Mouse (Mus musculus): ENCODE measurements around the gene Sdf4. TPM values are rescaled to one million over a fixed set of nuclear protein-coding genes. Genes with fewer than 3 reads are reported as not detected.

Sdf4 gene
- total RNA-seq, 4 experiments from 2014 or later = 206 to 235 (median 221) TPM

DNA sequence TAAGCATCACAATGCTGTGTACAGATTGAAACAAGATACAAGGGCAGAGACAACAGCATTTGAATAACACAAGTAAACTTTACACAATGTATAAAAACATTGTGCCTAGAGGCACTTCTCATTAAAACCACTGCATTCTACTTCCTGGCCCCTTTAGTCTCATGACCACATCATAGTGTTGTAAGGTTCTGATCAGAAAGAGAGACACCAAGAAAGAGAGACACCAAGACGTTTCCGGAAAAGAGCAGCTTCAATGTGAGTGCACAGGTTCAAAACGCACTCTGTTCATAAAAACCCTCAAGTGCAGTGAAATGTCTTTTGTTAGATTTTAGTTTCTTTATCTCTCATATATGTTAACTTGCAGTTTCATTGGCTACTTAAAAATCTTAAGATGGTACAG lies 11.4 kb downstream of the Sdf4 start:
- no peak for DNase-seq (ENCODE audit: low spot score in 2 of 2)

DNA sequence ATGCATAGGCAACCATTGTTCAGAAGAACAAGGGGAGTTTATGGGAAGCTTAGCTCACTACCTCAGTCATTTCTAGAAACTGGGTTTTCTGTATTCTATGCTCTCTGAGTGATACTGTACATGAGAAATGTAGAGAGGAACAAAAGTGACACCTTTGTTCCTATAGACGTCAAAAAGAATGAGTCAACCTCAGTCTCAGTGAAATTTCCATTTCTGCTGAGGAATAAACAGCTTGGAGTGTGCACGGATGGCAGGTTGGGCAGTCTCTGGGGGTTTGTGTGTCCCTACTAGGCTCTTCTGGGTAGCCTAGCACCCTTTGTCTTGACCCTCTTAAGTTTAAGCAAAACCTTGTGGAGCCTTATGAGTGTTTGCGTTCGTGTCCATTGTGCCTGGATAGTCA lies 15.7 kb downstream of the Sdf4 start:
- DNase-seq (ENCODE audit: low spot score in 2 of 2) = no peak

DNA sequence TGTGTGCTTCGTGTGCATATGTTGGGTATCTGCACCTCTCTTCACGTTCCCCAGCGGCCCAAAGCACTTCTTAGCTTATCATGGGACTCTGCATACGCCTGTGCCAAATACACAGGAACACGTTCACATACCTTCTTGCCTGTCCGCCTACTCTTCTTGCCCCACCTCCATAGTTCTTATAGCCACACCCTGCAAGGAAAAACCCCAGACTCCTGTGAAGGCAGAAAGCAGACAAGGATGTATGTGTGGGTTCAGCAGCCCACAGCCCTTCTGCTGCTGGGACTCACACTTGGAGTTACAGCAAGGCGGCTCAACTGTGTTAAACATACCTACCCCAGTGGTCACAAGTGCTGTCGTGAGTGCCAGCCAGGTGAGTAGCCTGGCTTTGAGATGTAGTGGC lies 21.0 kb downstream of the Sdf4 start, which contains the start of gene Tnfrsf4:
Gene Tnfrsf4, plus strand, starts transcription at position 207 of the 400 bp plus-strand sequence.
- peak in 1 of 2 experiments; percentile 73 for DNase-seq (ENCODE audit: low spot score in 2 of 2)

DNA sequence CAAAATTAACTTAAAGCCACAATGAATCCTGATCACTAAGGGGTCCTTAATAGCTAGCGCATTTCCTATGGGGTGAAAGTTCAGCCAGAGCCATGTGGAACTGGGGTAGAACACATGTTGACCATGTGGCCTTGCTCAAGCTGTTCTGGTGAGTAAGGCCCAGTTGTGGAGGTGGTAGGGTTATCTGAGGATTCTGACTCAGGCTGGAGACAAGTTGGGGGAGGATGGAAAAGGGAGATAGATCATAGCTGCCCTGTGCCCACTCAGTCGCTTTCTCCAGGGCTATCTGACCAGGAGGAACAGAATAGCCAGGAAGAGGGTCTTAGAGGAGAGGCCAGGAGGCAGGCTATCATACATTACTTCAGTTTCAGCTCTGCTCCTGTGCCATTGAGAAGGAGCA lies 21.8 kb downstream of the Sdf4 start:
- no peak for DNase-seq (ENCODE audit: low spot score in 2 of 2)

DNA sequence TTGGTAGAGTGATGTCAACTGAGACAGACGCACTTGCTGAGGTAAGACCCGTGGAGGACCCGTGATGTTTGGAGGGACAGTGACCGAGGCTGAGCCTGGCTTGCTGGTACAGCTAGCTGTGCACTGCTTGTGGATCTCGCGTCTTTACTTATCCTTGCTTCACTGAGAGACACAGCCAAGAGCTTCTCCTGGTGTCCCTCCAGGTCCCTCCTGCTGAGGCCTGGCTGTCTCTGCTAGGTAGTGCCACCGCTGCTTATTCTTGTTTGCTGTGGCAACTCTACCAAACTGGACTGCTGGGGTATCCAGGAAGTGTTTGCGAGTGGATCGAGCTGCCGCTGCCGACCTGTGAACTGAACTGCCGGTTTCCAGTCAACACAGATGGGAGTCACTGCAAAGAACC lies 27.1 kb downstream of the Sdf4 start:
- DNase-seq (ENCODE audit: low spot score in 2 of 2) = no peak

DNA sequence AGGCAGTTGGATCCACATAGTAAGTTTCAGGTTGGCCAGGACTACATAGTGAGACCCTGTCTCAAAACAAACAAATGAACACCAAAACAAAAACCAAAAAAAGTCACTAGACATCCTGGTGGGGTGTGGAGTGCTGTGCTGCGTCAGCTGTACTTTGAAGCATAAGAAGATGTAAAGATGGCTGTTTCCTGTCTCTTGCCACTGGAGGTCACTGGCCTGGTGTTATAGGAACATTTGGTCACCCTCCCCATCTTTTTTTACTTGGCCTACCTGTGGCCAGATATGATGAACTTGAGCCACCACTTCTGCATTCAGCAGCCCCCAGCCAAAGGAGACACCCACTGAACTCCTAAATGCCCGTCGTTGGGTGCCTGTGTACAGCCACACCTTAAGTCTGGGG lies 28.7 kb downstream of the Sdf4 start:
- DNase-seq (ENCODE audit: low spot score in 2 of 2) = no peak

DNA sequence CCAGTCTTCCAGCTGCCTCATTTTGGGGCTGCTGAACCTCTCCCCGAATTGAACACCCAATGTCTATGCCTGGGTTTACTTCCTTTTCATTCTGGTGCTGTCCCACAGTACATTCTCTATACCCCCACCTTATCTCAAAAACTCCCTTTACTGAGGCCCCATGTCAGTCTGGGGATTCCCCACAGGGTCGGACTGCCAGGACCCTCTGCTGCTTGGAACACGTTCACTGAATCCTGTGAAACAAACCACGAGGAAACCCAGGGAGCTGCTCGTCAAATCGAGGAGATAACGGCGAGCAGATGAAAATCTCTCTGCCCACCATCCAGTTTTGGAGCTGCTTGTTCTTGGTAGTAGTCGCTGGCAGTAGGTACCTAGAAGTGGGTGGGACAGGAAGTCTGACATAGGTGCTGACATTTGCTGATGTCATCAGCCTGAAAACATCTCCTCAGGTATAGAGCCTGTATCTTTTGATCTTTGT lies 29.3 kb downstream of the Sdf4 start:
- DNase-seq (ENCODE audit: low spot score in 2 of 2) = no peak

DNA sequence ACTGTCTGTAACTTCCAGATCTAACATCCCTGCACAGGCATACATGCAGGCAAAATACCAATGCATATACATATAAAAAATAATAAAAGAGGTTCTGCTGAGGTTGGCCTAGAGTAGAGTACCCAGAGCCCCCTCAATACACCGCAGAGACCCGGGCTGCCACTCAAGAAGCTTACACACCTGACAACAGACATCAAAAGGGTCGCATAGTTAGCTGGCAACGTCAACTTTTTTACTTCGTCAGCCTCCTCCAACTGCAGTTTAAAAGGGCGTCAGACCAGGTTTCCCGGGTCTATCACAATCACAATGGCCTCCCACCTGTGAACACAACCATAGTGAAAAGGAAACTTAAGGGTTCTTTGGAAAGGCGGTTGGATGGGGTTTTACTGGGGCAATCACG lies 30.8 kb downstream of the Sdf4 start:
- DNase-seq (ENCODE audit: low spot score in 2 of 2) = no peak

DNA sequence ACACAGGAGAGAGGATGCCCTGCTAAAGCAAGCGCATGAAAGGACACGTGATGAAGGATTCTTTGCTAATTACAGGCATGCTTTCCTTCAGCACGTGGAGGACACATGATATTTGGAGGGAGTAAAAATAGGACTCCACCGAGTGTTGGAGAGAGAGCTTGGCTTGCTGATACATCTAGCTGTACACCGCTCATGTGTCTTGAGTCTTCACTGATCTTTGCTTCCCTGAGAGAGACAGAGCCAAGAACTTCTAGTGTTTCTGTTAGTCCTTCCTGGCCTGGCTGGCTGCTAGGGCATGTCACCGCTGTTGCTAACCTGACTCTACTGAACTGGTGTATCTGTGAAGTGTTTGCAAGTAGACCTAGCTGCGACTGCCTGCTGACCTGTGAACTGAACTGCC lies 31.5 kb downstream of the Sdf4 start:
- no peak for DNase-seq (ENCODE audit: low spot score in 2 of 2)

DNA sequence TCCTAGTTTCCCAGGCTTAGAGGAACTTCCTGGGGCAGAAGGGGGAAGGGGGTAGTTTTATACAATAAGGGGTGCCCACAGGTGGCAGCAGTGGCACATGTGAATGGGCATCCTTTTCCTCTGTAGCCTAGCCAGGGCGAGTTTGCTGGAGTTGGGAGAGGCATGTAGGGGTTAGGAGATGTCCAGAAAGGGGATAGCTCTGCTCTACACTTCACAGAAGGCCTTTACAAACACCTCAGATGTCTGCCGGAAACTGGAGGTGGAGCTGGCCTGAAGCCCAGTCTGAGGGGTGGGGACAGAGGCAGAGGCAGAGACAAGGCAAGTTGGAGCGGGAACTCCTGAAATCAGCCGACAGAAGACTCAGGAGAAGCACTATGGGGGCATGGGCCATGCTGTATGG lies 33.3 kb downstream of the Sdf4 start, which contains the start of gene Tnfrsf18:
Gene Tnfrsf18, plus strand, starts transcription at position 152 of the 400 bp plus-strand sequence.
- DNase-seq (ENCODE audit: low spot score in 2 of 2) = peak; percentile 41 to 52

DNA sequence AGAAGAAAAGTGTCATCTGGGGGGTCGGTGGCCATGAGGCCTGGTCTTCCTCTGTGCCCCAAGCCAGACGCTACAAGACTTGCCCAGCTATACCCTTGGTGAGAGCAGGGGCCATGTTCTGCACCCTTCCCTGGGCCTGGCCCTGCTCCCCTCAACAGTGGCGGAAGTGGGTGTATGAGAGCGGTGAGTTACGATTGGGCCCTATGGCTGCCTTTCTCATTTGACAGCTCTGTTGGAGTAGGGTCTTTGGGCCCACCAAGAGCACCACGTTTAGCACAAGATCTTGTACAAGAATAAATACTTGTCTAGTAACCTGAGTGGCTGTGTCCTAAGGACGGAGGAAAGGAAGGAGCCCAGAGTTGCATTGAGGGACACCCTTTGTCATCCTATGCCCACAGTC lies 35.9 kb downstream of the Sdf4 start:
- no peak for DNase-seq (ENCODE audit: low spot score in 2 of 2)

DNA sequence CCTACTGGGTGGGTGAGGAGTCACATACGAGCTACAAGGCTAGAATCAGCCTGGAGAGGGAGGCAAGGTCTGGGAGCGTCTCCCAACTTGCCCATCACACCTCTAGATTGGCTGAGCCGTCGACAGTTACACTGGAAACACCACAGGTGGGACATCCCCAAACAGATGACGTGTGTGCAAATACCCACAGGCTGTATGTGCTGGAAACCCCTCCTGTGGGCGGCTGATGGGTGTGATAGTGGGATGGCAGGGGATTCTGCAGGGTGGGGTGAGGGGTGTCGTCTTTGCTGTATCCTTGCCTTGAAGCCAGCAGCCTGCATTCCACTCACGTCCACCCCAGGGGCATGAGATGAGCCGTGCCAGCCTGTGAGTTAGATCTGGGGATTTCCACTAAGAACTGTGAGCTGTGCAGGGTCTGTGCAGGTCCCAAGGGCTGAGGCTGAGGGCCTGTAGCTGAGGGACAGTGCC lies 38.0 kb downstream of the Sdf4 start:
- DNase-seq (ENCODE audit: low spot score in 2 of 2) = no peak

DNA sequence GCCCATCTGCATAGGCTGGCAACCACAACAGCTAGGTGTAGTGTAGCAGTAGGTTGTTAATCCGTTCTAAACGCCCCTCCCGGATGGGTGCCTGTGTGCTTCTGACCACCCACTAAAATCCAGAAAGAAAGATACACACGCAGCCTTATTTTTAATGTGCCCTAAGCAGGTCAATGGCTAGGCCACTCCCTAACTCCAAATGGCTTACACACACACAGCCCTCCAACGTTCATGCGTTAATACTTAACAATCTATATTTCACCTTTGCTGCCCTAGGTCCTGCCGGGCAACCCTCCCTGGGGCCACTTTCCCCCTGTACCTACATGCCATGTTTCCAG lies 38.6 kb downstream of the Sdf4 start:
- no peak for DNase-seq (ENCODE audit: low spot score in 2 of 2)

DNA sequence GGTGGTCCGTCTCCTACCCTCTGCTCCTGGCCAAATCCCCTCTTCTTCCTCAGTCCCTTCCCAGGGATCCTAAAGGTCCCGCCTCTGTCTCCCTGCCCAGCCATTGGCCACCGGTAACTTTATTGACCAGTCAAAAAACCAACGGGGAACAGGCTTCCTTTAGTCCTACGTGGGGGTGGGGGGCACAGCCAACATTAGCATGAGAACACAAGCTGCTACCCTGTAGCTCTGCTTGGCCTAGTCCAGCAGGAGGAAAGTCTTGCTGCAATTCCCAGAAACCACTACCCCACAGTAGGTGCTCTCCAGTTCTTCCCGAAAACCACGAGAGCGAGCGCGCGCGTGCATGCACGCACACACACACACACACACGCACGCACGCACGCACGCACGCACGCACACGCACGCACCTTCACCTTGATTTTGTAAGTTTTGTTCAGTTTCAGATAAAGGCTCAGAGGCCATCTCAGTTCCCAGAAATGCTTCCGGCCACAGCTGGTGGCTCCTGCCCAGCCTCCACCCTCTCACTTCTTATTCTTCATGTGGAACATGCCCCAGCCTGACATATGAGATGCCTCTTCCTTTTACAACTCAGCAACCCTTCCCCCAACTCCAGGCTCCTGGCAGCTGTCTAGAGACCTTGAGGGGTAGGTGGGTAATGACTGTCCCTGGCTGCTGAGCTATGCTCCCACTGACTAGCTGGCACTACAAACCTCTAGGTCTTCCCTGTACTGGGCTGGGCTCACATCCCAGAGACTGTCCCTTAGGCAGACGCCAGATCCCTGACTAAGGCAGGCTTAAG lies 39.1 kb downstream of the Sdf4 start:
- peak; percentile 54 to 82 for DNase-seq (ENCODE audit: low spot score in 2 of 2)

DNA sequence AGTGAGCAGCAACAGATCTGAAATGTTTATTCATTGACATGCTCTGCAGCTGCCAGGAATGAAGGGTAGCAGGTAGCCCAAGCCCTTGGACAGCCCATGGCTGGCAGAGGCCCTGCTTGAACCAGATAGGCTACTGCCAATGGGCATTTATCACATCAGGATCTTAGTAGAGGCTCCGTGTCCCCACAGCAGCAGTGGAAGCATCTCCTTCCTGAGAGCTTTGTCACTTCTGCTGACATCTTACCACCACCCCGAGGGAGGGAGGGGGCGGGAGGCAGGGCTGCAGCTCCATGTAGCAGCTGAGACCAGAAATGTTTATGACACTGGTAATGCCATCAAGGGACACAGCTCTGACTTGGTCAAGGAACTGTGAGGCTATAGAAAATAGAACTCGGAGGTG lies 40.2 kb downstream of the Sdf4 start:
- DNase-seq (ENCODE audit: low spot score in 2 of 2) = no peak

DNA sequence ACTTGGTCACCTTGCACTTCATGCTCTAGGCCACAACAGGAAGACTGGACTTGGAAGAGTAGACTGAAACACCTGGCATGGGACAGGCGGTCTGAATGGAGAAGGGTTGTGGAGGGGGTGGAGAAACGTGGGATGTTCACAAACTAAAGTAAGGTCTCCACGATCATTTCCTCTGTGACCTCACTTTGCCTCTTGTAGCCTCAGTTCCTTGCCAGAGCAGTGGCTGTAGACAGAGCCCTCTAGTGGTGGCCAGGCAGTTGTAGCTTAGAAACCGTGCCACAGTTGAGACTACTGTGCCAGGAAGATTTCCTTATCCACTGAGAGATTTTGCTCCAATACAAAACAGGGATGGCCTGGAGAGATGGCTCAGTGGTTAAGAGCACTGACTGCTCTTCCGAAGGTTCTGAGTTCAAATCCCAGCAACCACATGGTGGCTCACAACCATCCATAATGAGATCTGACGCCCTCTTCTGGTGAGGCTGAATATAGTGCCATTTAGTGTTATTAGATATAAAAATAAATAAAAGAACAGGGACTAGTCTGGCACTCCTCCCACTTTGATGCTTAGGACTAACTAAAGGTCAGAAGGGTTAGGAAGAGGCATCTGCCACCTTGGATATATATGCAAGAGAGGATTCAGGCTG lies 40.9 kb downstream of the Sdf4 start:
- no peak for DNase-seq (ENCODE audit: low spot score in 2 of 2)

DNA sequence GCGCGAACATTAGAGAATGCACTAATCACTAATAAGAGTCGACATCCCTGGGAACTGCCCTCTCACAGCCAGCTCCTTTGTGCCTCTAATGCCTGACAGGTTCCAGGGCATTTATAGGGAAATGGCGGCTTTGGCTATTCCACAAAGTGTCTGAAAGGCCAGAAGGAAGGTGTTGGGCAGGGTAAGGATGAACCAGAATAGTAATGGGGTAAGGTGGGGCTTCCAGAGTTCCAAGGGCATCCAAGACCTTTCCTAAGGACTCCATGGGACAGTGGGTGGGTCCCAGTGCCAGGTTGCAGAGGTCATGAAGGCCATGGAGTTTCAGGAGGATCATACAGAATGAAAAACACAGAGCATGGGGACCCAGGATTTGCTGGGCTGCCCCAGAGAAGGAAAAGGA lies 41.6 kb downstream of the Sdf4 start:
- no peak for DNase-seq (ENCODE audit: low spot score in 2 of 2)

DNA sequence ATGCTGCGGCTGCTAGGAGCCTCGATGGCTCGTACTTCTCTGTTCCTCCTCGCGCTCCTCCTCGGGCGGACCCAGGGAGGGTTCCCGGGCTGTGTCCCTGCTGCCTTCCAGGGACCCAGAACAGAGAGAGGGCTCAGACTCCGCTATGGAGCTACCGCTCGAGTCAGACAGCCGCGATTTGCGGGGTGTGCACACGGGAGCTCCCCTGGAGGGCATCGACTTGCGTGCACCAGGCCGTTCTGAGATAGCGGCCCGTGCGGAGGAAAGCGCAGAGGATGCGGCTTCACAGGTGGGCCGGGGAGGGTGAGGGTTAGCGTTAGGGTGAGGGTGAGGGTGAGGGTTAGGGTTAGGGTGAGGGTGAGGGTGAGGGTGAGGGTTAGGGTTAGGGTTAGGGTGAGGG lies 42.2 kb downstream of the Sdf4 start:
- DNase-seq (ENCODE audit: low spot score in 2 of 2) = no peak

DNA sequence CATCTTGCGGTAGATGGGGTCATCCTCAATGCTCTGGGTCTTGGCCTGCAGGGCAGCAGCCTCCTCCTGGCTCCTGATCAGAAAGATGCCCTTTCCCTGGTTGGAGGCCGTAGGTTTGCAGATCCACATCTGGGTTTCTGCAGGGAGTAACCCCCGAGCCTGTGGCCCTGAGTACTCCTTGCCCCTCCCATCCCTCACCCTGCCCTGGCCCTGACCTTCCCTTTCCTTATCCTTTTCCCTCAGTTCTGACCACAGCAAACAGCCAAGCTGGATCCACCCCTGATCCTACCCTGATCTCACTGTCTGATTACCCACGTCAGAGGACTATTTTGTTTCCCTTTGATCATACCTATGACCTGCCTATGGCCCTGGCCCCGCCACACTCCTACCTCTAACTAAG lies 52.1 kb downstream of the Sdf4 start:
- no peak for DNase-seq (ENCODE audit: low spot score in 2 of 2)

DNA sequence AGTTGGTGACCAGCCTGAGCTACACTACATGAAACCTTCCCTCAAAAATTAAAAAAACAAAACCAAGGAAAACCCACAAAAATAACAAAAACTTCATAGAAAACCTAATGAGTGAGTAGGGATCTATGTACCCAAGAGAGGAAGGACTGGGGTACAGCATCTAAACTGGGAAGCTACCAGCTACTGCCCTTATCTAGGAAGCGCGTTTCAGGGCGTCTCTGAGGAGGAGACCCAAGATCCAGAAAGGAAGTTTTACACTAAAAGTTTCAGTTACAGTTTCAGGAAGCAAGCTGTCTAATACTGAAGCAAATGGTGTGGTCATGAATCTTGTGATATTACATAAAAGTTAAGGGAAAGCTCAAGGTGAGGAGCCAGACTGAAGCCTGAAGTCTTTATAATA lies 57.1 kb downstream of the Sdf4 start:
- DNase-seq (ENCODE audit: low spot score in 2 of 2) = no peak

DNA sequence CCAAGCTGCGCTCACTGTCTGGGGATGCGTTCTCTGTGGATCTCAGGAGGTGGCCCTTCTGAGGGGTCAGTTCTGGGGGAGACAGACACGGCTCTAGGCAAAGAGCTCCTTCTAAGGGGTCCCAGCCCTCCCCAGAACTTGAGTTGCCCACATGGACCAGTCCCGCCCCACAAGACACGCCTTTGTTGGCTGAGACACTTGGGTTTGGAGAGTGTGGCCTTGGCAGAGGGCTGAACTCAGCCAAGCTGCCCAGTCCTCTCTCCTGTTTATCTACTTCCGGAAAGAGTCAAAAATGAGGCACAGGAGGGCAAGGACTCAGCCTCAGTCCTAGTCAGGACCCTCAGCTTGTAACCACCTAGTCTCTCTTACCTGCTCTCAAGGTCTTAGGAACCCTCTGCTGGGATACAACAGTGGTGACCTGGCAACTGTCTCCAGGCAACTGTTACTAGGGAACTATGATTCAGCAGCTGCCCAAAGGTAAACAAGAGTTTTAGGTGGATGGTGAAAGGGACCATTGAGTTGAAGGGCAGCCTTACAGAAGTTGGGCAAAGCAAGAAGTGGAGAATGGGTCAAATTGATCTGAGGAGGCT lies 57.8 kb downstream of the Sdf4 start:
- no peak for DNase-seq (ENCODE audit: low spot score in 2 of 2)

DNA sequence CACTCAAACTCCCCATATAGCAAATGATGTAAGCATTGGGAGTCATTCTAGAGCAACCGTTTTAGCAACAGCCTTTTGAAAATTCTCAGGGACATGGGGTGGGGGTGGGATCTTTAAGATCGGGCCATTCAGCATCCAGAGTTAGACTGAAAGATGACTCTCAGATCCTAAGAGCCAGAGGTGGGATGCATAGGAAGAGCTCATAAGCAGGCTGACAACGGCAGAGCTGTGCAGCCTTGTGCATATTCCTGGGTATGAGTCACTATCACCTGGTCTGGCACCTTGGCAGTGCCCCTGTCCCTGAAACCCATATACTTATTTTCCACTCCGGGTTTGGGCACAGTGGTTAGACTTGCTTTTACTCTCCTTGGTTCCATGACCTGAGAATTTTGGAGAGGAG lies 60.4 kb downstream of the Sdf4 start:
- DNase-seq (ENCODE audit: low spot score in 2 of 2) = no peak

DNA sequence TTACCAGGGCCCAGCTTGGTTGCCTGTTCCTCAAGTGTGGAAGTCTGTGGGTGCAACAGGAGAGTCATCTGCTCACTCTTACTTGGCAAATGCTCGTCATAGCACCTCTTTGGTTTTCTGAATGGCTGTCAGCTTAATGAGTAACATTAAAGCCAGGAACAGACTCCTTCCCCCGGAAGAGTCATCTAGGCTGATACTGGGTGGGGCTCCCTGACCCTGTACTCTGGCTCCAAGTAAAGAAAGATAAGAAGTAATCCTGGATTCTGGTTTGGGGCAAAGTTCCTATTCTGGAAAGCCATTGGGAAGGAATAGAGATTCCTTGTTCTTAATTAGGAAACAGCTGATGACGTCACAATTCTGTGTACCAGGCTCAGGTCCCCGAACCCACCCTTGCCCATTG lies 61.5 kb downstream of the Sdf4 start:
- no peak for DNase-seq (ENCODE audit: low spot score in 2 of 2)
